Mouse (Mus musculus): Measurements from ENCODE around the gene Rtl10.
"Not testable (repeated sequence)": the region's sequence is repeated elsewhere in the genome, so short reads cannot be mapped to it uniquely, and the experiment has no call there.

The Rtl10 gene

GRCm38 (mm10) chr16:18483839-18484238 lies 14.9 kb upstream of the Rtl10 start:
- DNase-seq (ENCODE audit: low spot score in 2 of 2) = no peak

- DNase-seq (ENCODE audit: low spot score in 2 of 2) = no peak
Measured at GRCm38 (mm10) chr16:18484386-18484785, 14.3 kb upstream of the Rtl10 start.

GRCm38 (mm10) chr16:18484794-18485435 lies 13.8 kb upstream of the Rtl10 start:
- no peak for DNase-seq (ENCODE audit: low spot score in 2 of 2)

- no peak for DNase-seq (ENCODE audit: low spot score in 2 of 2)
Measured at GRCm38 (mm10) chr16:18486126-18486525, 12.6 kb upstream of the Rtl10 start.

- DNase-seq (ENCODE audit: low spot score in 2 of 2) = no peak
Measured at GRCm38 (mm10) chr16:18490281-18490680, 8.4 kb upstream of the Rtl10 start.

- DNase-seq (ENCODE audit: low spot score in 2 of 2) = no peak
Measured at GRCm38 (mm10) chr16:18490894-18491293, 7.8 kb upstream of the Rtl10 start.

- DNase-seq (ENCODE audit: low spot score in 2 of 2) = peak in 1 of 2 experiments; percentile 65
Measured at GRCm38 (mm10) chr16:18497865-18498515, 711 bp upstream of the Rtl10 start.

- DNase-seq (ENCODE audit: low spot score in 2 of 2) = peak; percentile 54 to 55
Measured at GRCm38 (mm10) chr16:18498996-18499395, 295 bp downstream of the Rtl10 start.

GRCm38 (mm10) chr16:18501531-18501930 lies 2.8 kb downstream of the Rtl10 start:
- DNase-seq (ENCODE audit: low spot score in 2 of 2) = no peak

- no peak for DNase-seq (ENCODE audit: low spot score in 2 of 2)
Measured at GRCm38 (mm10) chr16:18503566-18504342, 5.1 kb downstream of the Rtl10 start.

- no peak for DNase-seq (ENCODE audit: low spot score in 2 of 2)
Measured at GRCm38 (mm10) chr16:18506524-18507199, 8.0 kb downstream of the Rtl10 start.

- no peak for DNase-seq (ENCODE audit: low spot score in 2 of 2)
Measured at GRCm38 (mm10) chr16:18507200-18507549, 8.5 kb downstream of the Rtl10 start.

GRCm38 (mm10) chr16:18511741-18512140 lies 13.0 kb downstream of the Rtl10 start:
- DNase-seq (ENCODE audit: low spot score in 2 of 2) = no peak

- no peak for DNase-seq (ENCODE audit: low spot score in 2 of 2)
Measured at GRCm38 (mm10) chr16:18513508-18513907, 14.8 kb downstream of the Rtl10 start.

- peak in 1 of 2 experiments; percentile 37 for DNase-seq (ENCODE audit: low spot score in 2 of 2)
Measured at GRCm38 (mm10) chr16:18518091-18518490, 19.4 kb downstream of the Rtl10 start.

- no peak for DNase-seq (ENCODE audit: low spot score in 2 of 2)
Measured at GRCm38 (mm10) chr16:18523563-18524245, 25.0 kb downstream of the Rtl10 start.

- DNase-seq (ENCODE audit: low spot score in 2 of 2) = no peak
Measured at GRCm38 (mm10) chr16:18528656-18529055, 30.0 kb downstream of the Rtl10 start.

- DNase-seq (ENCODE audit: low spot score in 2 of 2) = not testable (repeated sequence)
Measured at GRCm38 (mm10) chr16:18533061-18533460, 34.4 kb downstream of the Rtl10 start.

- DNase-seq (ENCODE audit: low spot score in 2 of 2) = no peak
Measured at GRCm38 (mm10) chr16:18537407-18537990, 38.8 kb downstream of the Rtl10 start.

GRCm38 (mm10) chr16:18539281-18539680 lies 40.6 kb downstream of the Rtl10 start:
- DNase-seq (ENCODE audit: low spot score in 2 of 2) = no peak

GRCm38 (mm10) chr16:18543151-18543829 lies 44.6 kb downstream of the Rtl10 start:
- DNase-seq (ENCODE audit: low spot score in 2 of 2) = no peak

All from spleen, postnatal 10 days (tissue).